Mouse (Mus musculus) forebrain, embryonic 11.5 days (tissue): ENCODE measurements at regions not wholly inside any gene's neighbourhood (a gene's known extent, or its start where the extent isn't known, plus 50 kb on each side); places are given as distances from the start of the nearest gene placed in this dataset.

Source experiments
- ATAC-seq: fragments of 200-750 bp; cut with Nextera tagmentation; replicated peaks from 2 replicates; pipeline ENCODE4 v1.8.0; 2017; ENCODE audit warnings: moderate TSS enrichment; ENCODE audit not compliant: low FRiP score
- DNase-seq: peaks from one replicate; pipeline ENCODE4 v3.0.0-alpha.2; 2017; ENCODE audit warnings: low spot score
- H3K27ac ChIP-seq: fragments of 300-500 bp; sonication (generic); 2 replicates; pipeline ENCODE4 v1.5.1; 2014; ENCODE audit warnings: low read depth, low read length
- H3K27me3 ChIP-seq: fragments of 300-500 bp; sonication (generic); 2 replicates; pipeline ENCODE4 v1.6.1; 2014; ENCODE audit warnings: mild to moderate bottlenecking, low read length, mixed read lengths; ENCODE audit not compliant: control insufficient read depth, insufficient read depth
- H3K36me3 ChIP-seq: fragments of 300-500 bp; sonication (generic); 2 replicates; pipeline ENCODE4 v1.6.1; 2014; ENCODE audit warnings: mild to moderate bottlenecking, low read length, moderate library complexity, mixed read lengths; ENCODE audit not compliant: control insufficient read depth, insufficient read depth
- H3K4me1 ChIP-seq: fragments of 300-500 bp; sonication (generic); replicated peaks from 2 replicates; pipeline ENCODE4 v1.6.1; 2014; ENCODE audit warnings: low read length, mixed read lengths; ENCODE audit not compliant: control insufficient read depth, insufficient read depth
- H3K4me2 ChIP-seq: fragments of 300-500 bp; sonication (generic); 2 replicates; pipeline ENCODE4 v1.6.1; 2014; ENCODE audit warnings: low read depth, mild to moderate bottlenecking, low read length, moderate library complexity, mixed read lengths; ENCODE audit not compliant: severe bottlenecking
- H3K4me3 ChIP-seq: fragments of 300-500 bp; sonication (generic); 2 replicates; pipeline ENCODE4 v1.5.1; 2014; ENCODE audit warnings: low read depth, low read length
- H3K9ac ChIP-seq: fragments of 300-500 bp; sonication (generic); 2 replicates; pipeline ENCODE4 v1.6.1; 2014; ENCODE audit warnings: low read length
- H3K9me3 ChIP-seq: fragments of 300-500 bp; sonication (generic); 2 replicates; pipeline ENCODE4 v1.6.1; 2016; ENCODE audit warnings: low read length, mixed read lengths; ENCODE audit not compliant: control insufficient read depth
- WGBS: fragments of 180-500 bp; shearing (Covaris S2); extraction: QIAGEN DNeasy Blood & Tissue Kit; methylation state at CpG from one replicate; pipeline ENCODE4 v1.1.7; 2014; 5-methylcytosine and 5-hydroxymethylcytosine counted together

DNA sequence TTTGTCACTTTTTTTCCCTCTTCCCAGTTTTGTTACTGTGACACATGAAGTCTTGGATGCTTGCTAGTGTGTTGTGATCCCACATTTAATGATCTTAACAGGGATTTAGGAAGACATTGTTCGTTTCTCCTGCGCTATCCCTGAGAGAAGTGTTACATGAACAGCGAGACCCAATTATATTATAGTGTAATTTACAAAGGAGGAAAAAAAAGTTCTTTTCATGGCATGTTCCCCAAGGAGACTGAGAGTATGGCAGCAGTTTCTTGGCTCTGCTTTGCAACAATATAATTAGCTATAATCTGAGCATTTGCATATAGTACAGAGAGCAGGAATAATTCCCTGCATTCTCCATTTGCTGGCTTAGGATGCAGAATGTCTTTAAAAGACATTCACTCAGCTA lies 168.6 kb downstream of the Insc start:
- ATAC-seq (no peak), DNase-seq (no peak)
- Histone ChIP-seq H3K4me2 (no peak overlapping the region), H3K27me3 (no peaks in the 10 kb centered on the region), H3K36me3 (no peaks in the 10 kb centered on the region), H3K27ac (no peak overlapping the region), H3K4me1 (no peaks in the 10 kb centered on the region), H3K4me3 (no peak overlapping the region), H3K9ac (no peak overlapping the region), H3K9me3 (peaks cover 8% of the 10 kb centered on the region)
- 49% methylated on average over 3 of the region's 3 CpGs for WGBS

DNA sequence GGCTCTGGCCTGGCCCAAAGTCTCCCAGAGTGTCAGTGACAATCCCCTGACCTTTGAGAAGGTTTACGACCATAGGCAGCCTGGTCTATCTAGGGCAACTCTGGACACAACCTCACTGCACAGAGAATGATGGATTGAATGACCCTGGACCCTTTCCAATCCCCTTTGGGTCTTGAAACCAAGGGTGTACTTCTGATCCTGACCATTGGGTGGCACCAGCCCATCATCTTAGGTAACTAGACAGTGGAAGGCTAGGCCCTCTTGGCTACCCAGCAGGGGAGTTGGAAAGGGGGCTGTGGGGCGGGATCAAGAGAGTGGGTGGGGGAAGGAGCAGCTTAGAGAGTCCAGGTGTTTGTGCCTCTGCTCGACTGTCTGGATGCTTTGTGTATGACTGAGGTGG lies 178.7 kb downstream of the Insc start:
- Histone ChIP-seq H3K4me3 (no peak overlapping the region), H3K9ac (no peak overlapping the region), H3K27me3 (no peaks in the 10 kb centered on the region), H3K9me3 (no peaks in the 10 kb centered on the region), H3K27ac (no peak overlapping the region), H3K4me1 (no peaks in the 10 kb centered on the region), H3K4me2 (no peak overlapping the region), H3K36me3 (no peaks in the 10 kb centered on the region)
- DNase-seq = peak; percentile 79
- WGBS = 14% methylated on average over 3 of the region's 3 CpGs
- peak; percentile 82 for ATAC-seq

DNA sequence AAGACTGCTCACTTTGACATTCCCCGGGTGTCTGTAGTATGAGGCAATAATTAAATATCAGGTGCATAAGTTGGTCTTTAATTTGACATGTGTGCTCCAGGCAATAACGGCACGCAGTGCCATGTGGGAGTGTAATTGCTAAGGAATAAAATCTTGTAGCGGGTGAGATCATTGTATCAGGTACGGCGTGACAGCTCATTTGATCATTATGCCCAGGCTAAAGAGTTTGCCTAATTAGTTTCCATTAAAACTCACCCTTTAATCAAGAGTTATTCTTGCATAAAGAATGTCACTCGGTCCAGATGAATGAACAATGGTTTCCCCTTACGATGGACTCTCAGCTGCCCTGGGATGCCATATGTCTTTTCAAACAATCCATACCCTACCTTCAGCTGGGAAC lies 190.4 kb downstream of the Insc start:
- WGBS = 43% methylated on average over 8 of the region's 8 CpGs

DNA sequence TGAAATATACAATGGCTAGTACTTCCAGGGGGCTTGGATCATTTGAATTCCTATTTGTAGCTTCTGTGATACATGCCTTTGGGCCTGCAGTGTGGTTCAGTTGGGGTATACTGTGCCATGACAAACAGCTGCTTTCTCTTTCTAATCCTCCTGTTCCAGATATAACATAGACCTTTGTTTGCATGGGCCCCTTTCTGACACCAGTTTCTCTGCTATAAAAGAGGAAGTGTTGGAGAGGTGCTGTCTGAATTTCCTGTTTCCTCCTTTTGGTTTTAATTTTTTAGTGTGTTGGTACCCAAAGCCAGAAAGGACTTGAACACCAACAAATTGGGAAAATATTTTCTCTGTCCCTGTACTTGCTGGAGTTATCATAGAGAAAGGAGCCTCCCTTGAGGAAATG lies 207.3 kb downstream of the Insc start:
- H3K27ac ChIP-seq = no peak overlapping the region
- no peak overlapping the region for H3K4me3 ChIP-seq
- no peaks in the 10 kb centered on the region for H3K9me3 ChIP-seq
- ATAC-seq (no peak), DNase-seq (no peak)
- no peak overlapping the region for H3K4me2 ChIP-seq
- no peaks in the 10 kb centered on the region; the same call in 1 of the 2 replicates for H3K27me3 ChIP-seq
- H3K36me3 ChIP-seq = no peaks in the 10 kb centered on the region
- no peaks in the 10 kb centered on the region for H3K4me1 ChIP-seq
- H3K9ac ChIP-seq = no peak overlapping the region

More for the DNA sequence above, 190.4 kb downstream of the Insc start:
- DNase-seq (no peak), ATAC-seq (peak; percentile 77)
- no peaks in the 10 kb centered on the region for H3K36me3 ChIP-seq
- no peaks in the 10 kb centered on the region for H3K4me1 ChIP-seq
- no peak overlapping the region for H3K4me2 ChIP-seq
- H3K4me3 ChIP-seq = no peak overlapping the region
- no peaks in the 10 kb centered on the region for H3K27me3 ChIP-seq
- no peak overlapping the region for H3K9ac ChIP-seq
- H3K27ac ChIP-seq = no peak overlapping the region
- H3K9me3 ChIP-seq = no peaks in the 10 kb centered on the region

DNA sequence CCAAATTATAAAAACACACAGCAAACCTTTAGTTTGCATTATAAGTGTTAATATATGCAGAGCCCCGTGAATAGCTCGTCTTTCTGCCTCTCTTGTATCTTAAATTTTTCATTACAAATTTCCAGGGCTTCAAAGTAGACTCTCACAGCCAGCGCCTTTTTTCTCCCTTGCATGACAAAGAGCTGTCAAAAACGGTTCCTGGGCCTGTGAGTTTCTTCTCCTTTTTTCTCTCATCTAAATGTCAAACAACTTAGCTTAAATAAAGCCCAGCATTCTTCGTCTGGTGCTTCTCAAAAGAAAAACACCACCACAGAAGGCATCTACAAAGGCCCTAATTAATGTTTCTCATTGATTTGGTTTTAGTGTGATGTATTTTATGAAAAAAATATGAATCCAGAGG lies 219.7 kb downstream of the Insc start:
- Histone ChIP-seq H3K9ac (no peak overlapping the region), H3K4me1 (no peaks in the 10 kb centered on the region), H3K9me3 (no peaks in the 10 kb centered on the region), H3K4me3 (no peak overlapping the region), H3K36me3 (no peaks in the 10 kb centered on the region), H3K4me2 (no peak overlapping the region), H3K27me3 (no peaks in the 10 kb centered on the region), H3K27ac (no peak overlapping the region)
- DNase-seq (no peak), ATAC-seq (no peak)
- WGBS = 58% methylated on average over 5 of the region's 5 CpGs

DNA sequence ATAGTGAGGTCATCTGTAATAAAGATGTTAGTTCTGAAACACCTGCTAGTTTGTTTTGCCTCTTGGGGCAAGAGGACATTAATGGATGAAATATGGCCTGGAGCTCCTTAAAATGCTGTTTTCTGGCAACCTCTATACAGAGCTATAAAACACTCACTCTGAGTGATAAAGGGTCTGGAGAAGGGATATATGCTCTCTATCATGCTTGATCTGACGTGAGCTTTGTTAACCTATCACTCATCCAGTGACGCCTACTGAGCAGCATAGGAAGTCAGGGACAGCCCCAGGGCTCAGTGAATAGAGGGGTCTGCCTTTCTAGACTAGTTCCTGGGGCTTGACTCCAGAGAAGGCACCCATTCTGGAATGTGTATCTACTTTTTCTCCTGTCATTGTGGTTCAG lies 222.4 kb downstream of the Insc start:
- Histone ChIP-seq H3K9ac (no peak overlapping the region), H3K36me3 (no peaks in the 10 kb centered on the region), H3K27ac (no peak overlapping the region), H3K4me1 (no peaks in the 10 kb centered on the region), H3K4me3 (no peak overlapping the region), H3K4me2 (no peak overlapping the region), H3K27me3 (no peaks in the 10 kb centered on the region), H3K9me3 (no peaks in the 10 kb centered on the region)
- DNase-seq (no peak), ATAC-seq (no peak)
- 63% methylated on average over 2 of the region's 2 CpGs for WGBS

DNA sequence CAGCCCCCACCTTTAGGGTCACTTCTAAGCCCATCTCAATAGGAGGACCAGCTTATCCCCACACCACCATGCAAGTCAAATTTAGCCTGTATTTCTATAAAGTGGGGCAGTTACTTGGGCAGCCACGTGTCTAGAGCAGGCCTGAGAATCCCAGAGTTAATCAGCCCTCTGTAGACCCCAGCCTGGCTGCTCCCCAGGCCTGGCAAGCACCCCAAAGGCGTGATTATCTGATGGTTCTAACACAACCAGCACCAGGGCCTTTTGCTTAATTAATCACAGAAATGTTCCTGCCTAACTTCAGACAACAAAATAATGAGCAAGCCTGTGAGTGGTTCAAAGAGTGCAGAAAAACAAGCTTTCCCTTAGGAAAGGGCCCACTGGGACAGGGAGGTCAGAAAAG lies 243.0 kb downstream of the Insc start:
- Histone ChIP-seq H3K9ac (no peak overlapping the region), H3K4me1 (no peaks in the 10 kb centered on the region), H3K9me3 (no peaks in the 10 kb centered on the region), H3K4me2 (no peak overlapping the region), H3K4me3 (no peak overlapping the region), H3K27ac (no peak overlapping the region), H3K36me3 (no peaks in the 10 kb centered on the region), H3K27me3 (no peaks in the 10 kb centered on the region)
- ATAC-seq (no peak), DNase-seq (no peak)
- WGBS = 50% methylated on average over 2 of the region's 2 CpGs

DNA sequence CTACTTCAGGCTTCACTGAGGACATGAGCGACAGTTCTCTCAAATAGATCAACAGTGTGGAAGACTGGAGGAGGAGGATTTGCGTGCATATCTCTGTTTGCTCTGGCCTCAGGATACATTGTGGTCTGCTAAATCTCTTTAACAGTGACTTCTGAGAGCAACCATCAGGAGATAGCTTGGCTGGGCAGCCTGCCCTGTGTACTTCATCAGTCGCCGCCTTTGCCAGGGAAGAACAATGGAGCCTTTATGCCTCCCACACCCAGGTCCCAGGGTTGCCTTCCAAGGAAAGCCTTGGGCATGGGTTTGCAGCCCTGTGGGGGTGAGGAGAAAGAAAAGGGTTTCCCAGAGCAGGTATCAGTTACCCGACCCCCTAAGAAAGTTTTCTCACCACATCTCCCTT lies 247.8 kb downstream of the Insc start:
- no peak overlapping the region for H3K4me3 ChIP-seq
- no peak overlapping the region for H3K4me2 ChIP-seq
- H3K4me1 ChIP-seq = no peaks in the 10 kb centered on the region
- WGBS = 70% methylated on average over 5 of the region's 5 CpGs
- no peak overlapping the region for H3K27ac ChIP-seq
- no peak for DNase-seq
- H3K36me3 ChIP-seq = no peaks in the 10 kb centered on the region
- no peaks in the 10 kb centered on the region for H3K27me3 ChIP-seq
- no peak for ATAC-seq
- H3K9me3 ChIP-seq = no peaks in the 10 kb centered on the region
- no peak overlapping the region for H3K9ac ChIP-seq

DNA sequence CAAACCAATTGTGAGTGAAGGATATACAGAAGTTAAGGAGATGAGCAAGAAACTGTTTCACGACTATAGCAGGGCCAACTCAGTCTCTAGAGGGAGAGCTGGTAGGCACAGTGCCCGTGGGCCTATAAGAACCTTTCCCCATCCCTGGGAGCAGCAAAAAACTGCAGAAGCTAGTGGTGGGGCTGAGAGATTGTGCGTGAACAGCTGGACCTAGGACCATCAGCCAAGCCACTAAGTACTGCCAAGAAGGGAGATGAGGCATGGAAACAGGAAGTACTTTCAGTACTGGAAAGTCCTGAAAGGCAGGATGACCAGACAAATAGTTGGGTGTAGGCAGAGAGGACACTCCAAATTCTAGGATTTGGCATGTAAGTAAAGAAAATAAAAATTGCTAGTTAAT lies 248.9 kb downstream of the Insc start:
- no peak overlapping the region for H3K27ac ChIP-seq
- H3K9ac ChIP-seq = no peak overlapping the region
- no peak for DNase-seq
- 94% methylated on average over 3 of the region's 3 CpGs for WGBS
- H3K9me3 ChIP-seq = no peaks in the 10 kb centered on the region
- no peak overlapping the region for H3K4me3 ChIP-seq
- H3K4me1 ChIP-seq = no peaks in the 10 kb centered on the region
- no peak overlapping the region for H3K4me2 ChIP-seq
- H3K27me3 ChIP-seq = no peaks in the 10 kb centered on the region
- ATAC-seq = no peak
- H3K36me3 ChIP-seq = no peaks in the 10 kb centered on the region
